Mouse (Mus musculus) Muller cell, postnatal 12 days (primary cell): Measurements from ENCODE around the gene Lgals12.

Experiments
- DNase-seq: peaks from one replicate; pipeline ENCODE4 v3.0.0-alpha.2; 2015; ENCODE audit errors: inconsistent ontology term

Lgals12 gene

GRCm38 (mm10) chr19:7606801-7607689, at the start of gene Lgals12:
Gene Lgals12 (minus strand): TSS chr19:7607193.
- DNase-seq: no peak

- DNase-seq: no peak
These were observed 42.1 kb upstream of the Lgals12 start for GRCm38 (mm10) chr19:7648913-7649666.

- no peak for DNase-seq
These were observed 26.8 kb upstream of the Lgals12 start for GRCm38 (mm10) chr19:7633786-7634185.

- DNase-seq: no peak
These were observed 26.0 kb upstream of the Lgals12 start for GRCm38 (mm10) chr19:7633021-7633420.

- DNase-seq: peak; percentile 43
These were observed 10.7 kb upstream of the Lgals12 start for GRCm38 (mm10) chr19:7617696-7618095.

GRCm38 (mm10) chr19:7617085-7617484, 10.1 kb upstream of the Lgals12 start:
- no peak for DNase-seq

- DNase-seq: peak; percentile 25
These were observed 9.4 kb upstream of the Lgals12 start for GRCm38 (mm10) chr19:7616231-7616930.

- DNase-seq: no peak
These were observed 6.2 kb upstream of the Lgals12 start for GRCm38 (mm10) chr19:7613151-7613550.

GRCm38 (mm10) chr19:7611942-7612757, 5.2 kb upstream of the Lgals12 start, which contains the start of gene Hrasls5:
Gene Hrasls5 (plus strand): TSS chr19:7612541.
- DNase-seq: peak; percentile 46

GRCm38 (mm10) chr19:7607690-7608201, 753 bp upstream of the Lgals12 start:
- no peak for DNase-seq

GRCm38 (mm10) chr19:7605930-7606783, 836 bp downstream of the Lgals12 start:
- peak; percentile 94 for DNase-seq

GRCm38 (mm10) chr19:7605013-7605412, 2.0 kb downstream of the Lgals12 start:
- no peak for DNase-seq

- DNase-seq: no peak
These were observed 2.9 kb downstream of the Lgals12 start for GRCm38 (mm10) chr19:7604107-7604506.

GRCm38 (mm10) chr19:7601551-7601950, 5.4 kb downstream of the Lgals12 start:
- DNase-seq: no peak

- DNase-seq: no peak
These were observed 8.5 kb downstream of the Lgals12 start for GRCm38 (mm10) chr19:7598481-7598880.

- DNase-seq: peak; percentile 38
These were observed 11.5 kb downstream of the Lgals12 start for GRCm38 (mm10) chr19:7595534-7595933.

- no peak for DNase-seq
These were observed 15.0 kb downstream of the Lgals12 start for GRCm38 (mm10) chr19:7592018-7592417.

- no peak for DNase-seq
These were observed 16.2 kb downstream of the Lgals12 start for GRCm38 (mm10) chr19:7590795-7591194.

GRCm38 (mm10) chr19:7585764-7586163, 21.2 kb downstream of the Lgals12 start:
- no peak for DNase-seq

GRCm38 (mm10) chr19:7585279-7585678, 21.7 kb downstream of the Lgals12 start:
- peak; percentile 91 for DNase-seq
